Mouse (Mus musculus): Measurements from ENCODE around the gene Spata2l. TPM values are rescaled to one million over a fixed set of nuclear protein-coding genes. Genes with fewer than 3 reads are reported as not detected.

Spata2l gene
- polyA plus RNA-seq, 1 experiment from 2014 or later: 4.2 TPM

GRCm38 (mm10) chr8:123193771-123194170 is 42.3 kb downstream of the Spata2l start:
- Histone ChIP-seq H3K9me3 (ENCODE audit: low read length) (no peaks in the 10 kb centered on the region), H3K36me3 (replicated peaks; ENCODE audit: insufficient read depth, low read length) (no peaks in the 10 kb centered on the region), H3K27ac (ENCODE audit: low read depth) (no peak overlapping the region), H3K4me3 (ENCODE audit: low read depth, low read length) (no peak overlapping the region), H3K27me3 (ENCODE audit: insufficient read depth, low read length) (no peaks in the 10 kb centered on the region), H3K9ac (replicated peaks) (no peak overlapping the region), H3K4me1 (ENCODE audit: insufficient read depth) (peaks cover 2% of the 10 kb centered on the region; the same call in 1 of the 2 replicates), H3K4me2 (ENCODE audit: low read depth, low read length) (no peak overlapping the region)
- DNase-seq (no peak), ATAC-seq (no peak)
- WGBS (ENCODE audit: insufficient replicate concordance): 86% methylated on average over 9 of the region's 9 CpGs
- TF ChIP-seq CTCF (IDR thresholded peaks at IDR 0.05; ENCODE audit: low read depth) (no peak), EP300 (IDR thresholded peaks at IDR 0.05; ENCODE audit: low read depth) (no peak)

- no peak for TF ChIP-seq CTCF (IDR thresholded peaks at IDR 0.05; ENCODE audit: low read depth)
- TF ChIP-seq EP300 (IDR thresholded peaks at IDR 0.05; ENCODE audit: low read depth): no peak
- Histone ChIP-seq H3K4me3 (ENCODE audit: low read depth, low read length) (no peak overlapping the region), H3K27me3 (ENCODE audit: insufficient read depth, low read length) (no peaks in the 10 kb centered on the region), H3K9ac (replicated peaks) (no peak overlapping the region), H3K27ac (ENCODE audit: low read depth) (no peak overlapping the region), H3K9me3 (ENCODE audit: low read length) (no peaks in the 10 kb centered on the region), H3K36me3 (replicated peaks; ENCODE audit: insufficient read depth, low read length) (no peaks in the 10 kb centered on the region), H3K4me2 (ENCODE audit: low read depth, low read length) (no peak overlapping the region), H3K4me1 (ENCODE audit: insufficient read depth) (0 out of 2 replicates have a peak, but pooled peaks cover 2% of the 10 kb centered on the region)
- ATAC-seq: no peak
- DNase-seq: no peak
- 51% methylated on average over 8 of the region's 8 CpGs for WGBS (ENCODE audit: insufficient replicate concordance)
Measured at GRCm38 (mm10) chr8:123191908-123192307, 44.1 kb downstream of the Spata2l start.

- Histone ChIP-seq H3K36me3 (replicated peaks; ENCODE audit: insufficient read depth, low read length) (no peaks in the 10 kb centered on the region), H3K4me3 (ENCODE audit: low read depth, low read length) (no peak overlapping the region)
- WGBS (ENCODE audit: insufficient replicate concordance): 2% methylated on average over 9 of the region's 9 CpGs
Measured at GRCm38 (mm10) chr8:123190678-123191077, 45.4 kb downstream of the Spata2l start.

GRCm38 (mm10) chr8:123188841-123189240 is 47.2 kb downstream of the Spata2l start:
- Histone ChIP-seq H3K27ac (ENCODE audit: low read depth) (no peak overlapping the region), H3K36me3 (replicated peaks; ENCODE audit: insufficient read depth, low read length) (no peaks in the 10 kb centered on the region), H3K4me2 (ENCODE audit: low read depth, low read length) (no peak overlapping the region), H3K4me1 (ENCODE audit: insufficient read depth) (0 out of 2 replicates have a peak, but pooled peaks cover 2% of the 10 kb centered on the region), H3K9me3 (ENCODE audit: low read length) (no peaks in the 10 kb centered on the region), H3K4me3 (ENCODE audit: low read depth, low read length) (no peak overlapping the region), H3K9ac (replicated peaks) (no peak overlapping the region), H3K27me3 (ENCODE audit: insufficient read depth, low read length) (no peaks in the 10 kb centered on the region)
- ATAC-seq (no peak), DNase-seq (no peak)
- WGBS (ENCODE audit: insufficient replicate concordance): 38% methylated on average over 7 of the region's 7 CpGs
- TF ChIP-seq EP300 (IDR thresholded peaks at IDR 0.05; ENCODE audit: low read depth) (no peak), CTCF (IDR thresholded peaks at IDR 0.05; ENCODE audit: low read depth) (no peak)

More at GRCm38 (mm10) chr8:123190678-123191077, 45.4 kb downstream of the Spata2l start:
- Histone ChIP-seq H3K4me1 (ENCODE audit: insufficient read depth) (0 out of 2 replicates have a peak, but pooled peaks cover 2% of the 10 kb centered on the region), H3K4me2 (ENCODE audit: low read depth, low read length) (no peak overlapping the region), H3K9me3 (ENCODE audit: low read length) (no peaks in the 10 kb centered on the region), H3K27ac (ENCODE audit: low read depth) (no peak overlapping the region), H3K9ac (replicated peaks) (no peak overlapping the region), H3K27me3 (ENCODE audit: insufficient read depth, low read length) (no peaks in the 10 kb centered on the region)
- DNase-seq: peak; percentile 83
- TF ChIP-seq CTCF (IDR thresholded peaks at IDR 0.05; ENCODE audit: low read depth) (peak; percentile 66), EP300 (IDR thresholded peaks at IDR 0.05; ENCODE audit: low read depth) (no peak)
- peak; percentile 65; the same call in 1 of the 2 replicates for ATAC-seq

GRCm38 (mm10) chr8:123188006-123188405 is 48.0 kb downstream of the Spata2l start:
- no peaks in the 10 kb centered on the region for H3K36me3 ChIP-seq (replicated peaks; ENCODE audit: insufficient read depth, low read length)
- DNase-seq (no peak), ATAC-seq (no peak)
- no peak overlapping the region for H3K4me3 ChIP-seq (ENCODE audit: low read depth, low read length)
- H3K4me2 ChIP-seq (ENCODE audit: low read depth, low read length): no peak overlapping the region
- H3K27ac ChIP-seq (ENCODE audit: low read depth): no peak overlapping the region
- TF ChIP-seq CTCF (IDR thresholded peaks at IDR 0.05; ENCODE audit: low read depth) (no peak), EP300 (IDR thresholded peaks at IDR 0.05; ENCODE audit: low read depth) (no peak)
- 66% methylated on average over 2 of the region's 2 CpGs for WGBS (ENCODE audit: insufficient replicate concordance)
- H3K9me3 ChIP-seq (ENCODE audit: low read length): no peaks in the 10 kb centered on the region
- H3K9ac ChIP-seq (replicated peaks): no peak overlapping the region
- H3K4me1 ChIP-seq (ENCODE audit: insufficient read depth): 0 out of 2 replicates have a peak, but pooled peaks cover 2% of the 10 kb centered on the region
- H3K27me3 ChIP-seq (ENCODE audit: insufficient read depth, low read length): no peaks in the 10 kb centered on the region

- ATAC-seq: peak; percentile 7; the same call in 1 of the 2 replicates
Measured at GRCm38 (mm10) chr8:123185566-123186409, 50.2 kb downstream of the Spata2l start, which contains the start of gene Dpep1. TSS of gene Dpep1 (plus strand) at chr8:123186242.

More at GRCm38 (mm10) chr8:123185566-123186409, 50.2 kb downstream of the Spata2l start, which contains the start of gene Dpep1:
- no peaks in the 10 kb centered on the region for H3K36me3 ChIP-seq (replicated peaks; ENCODE audit: insufficient read depth, low read length)
- 0 out of 2 replicates have a peak within 1 kb of the TSS, but pooled peaks have one; percentile 6 for H3K9ac ChIP-seq (replicated peaks)
- no peak within 1 kb of the TSS for H3K4me2 ChIP-seq (ENCODE audit: low read depth, low read length)
- 0 out of 2 replicates have a peak, but pooled peaks cover 5% of the 10 kb centered on the region for H3K4me1 ChIP-seq (ENCODE audit: insufficient read depth)
- TF ChIP-seq CTCF (IDR thresholded peaks at IDR 0.05; ENCODE audit: low read depth) (no peak), EP300 (IDR thresholded peaks at IDR 0.05; ENCODE audit: low read depth) (no peak)
- H3K27me3 ChIP-seq (ENCODE audit: insufficient read depth, low read length): no peaks in the 10 kb centered on the region
- no peak for DNase-seq
- WGBS (ENCODE audit: insufficient replicate concordance): 51% methylated on average over 19 of the region's 19 CpGs
- H3K9me3 ChIP-seq (ENCODE audit: low read length): no peaks in the 10 kb centered on the region
- no peak within 1 kb of the TSS for H3K4me3 ChIP-seq (ENCODE audit: low read depth, low read length)
- H3K27ac ChIP-seq (ENCODE audit: low read depth): no peak within 1 kb of the TSS
